Mouse (Mus musculus): ENCODE data around the gene Tbx2.

GRCm38 (mm10) chr11:85837291-85837647 is 4.9 kb downstream of the Tbx2 start:
- TF ChIP-seq CTCF (IDR thresholded peaks at IDR 0.05), result no peak
- no peak for TF ChIP-seq POLR2A (IDR thresholded peaks at IDR 0.05; ENCODE audit: insufficient read depth, low read depth, low read length)

Data from heart, adult 2 months (tissue).